Mouse (Mus musculus) brain, embryonic 14.5 days (tissue): ENCODE measurements around the gene Gmeb1.

ENCODE experiments used
- CTCF ChIP-seq: fragments of 200-500 bp; IDR thresholded peaks from 2 replicates; pipeline ENCODE4 v1.5.1; 2012; ENCODE audit warnings: inconsistent platforms, mild to moderate bottlenecking, moderate library complexity, borderline replicate concordance; ENCODE audit not compliant: insufficient read depth, insufficient read length; ENCODE audit errors: extremely low read depth
- POLR2A ChIP-seq: fragments of 200-500 bp; IDR thresholded peaks from 2 replicates; pipeline ENCODE4 v1.6.1; 2012; ENCODE audit warnings: mild to moderate bottlenecking, inconsistent platforms, borderline replicate concordance; ENCODE audit not compliant: poor library complexity, insufficient read depth, insufficient read length, severe bottlenecking; ENCODE audit errors: extremely low read depth

GRCm38 (mm10) chr4:132211091-132211942, 50.1 kb downstream of the Gmeb1 start:
- TF ChIP-seq CTCF (no peak), POLR2A (no peak)
